23 mouse cellular contexts compared by ENCODE assay signal in genomic region chr3:154393626-154394025, GRCm38 (mm10).
A peak's percentile ranks its signal among the peaks of the same experiment; 100 is the strongest.
DNase-seq lines count a peak whose midpoint lies in the region; ATAC-seq lines count a peak whose summit lies in the region.
"Had no signal": no experiment of that assay in that cellular context is flagged by ENCODE, and none has a peak within 500 bp of the region (broad histone marks: within the 10 kb centered on the region; RNA-seq: fewer than 3 reads in every experiment).

No protein-coding gene starts in this region.

- no peak overlapping the region for H3K9ac ChIP-seq in midbrain, embryonic 14.5 days (replicated peaks; ENCODE audit: low read length)
- H3K9ac ChIP-seq: embryonic facial prominence, embryonic 12.5 days; forebrain, embryonic 13.5 days; forebrain, embryonic 15.5 days; forebrain, postnatal 0 days had no signal

- no peak overlapping the region for H3K4me3 ChIP-seq in midbrain, embryonic 10.5 days
- no peak overlapping the region for H3K4me3 ChIP-seq in midbrain, embryonic 14.5 days (replicated peaks; ENCODE audit: low read depth, low read length)
- H3K4me3 ChIP-seq: embryonic facial prominence, embryonic 10.5 days; embryonic facial prominence, embryonic 12.5 days; forebrain, embryonic 13.5 days; forebrain, embryonic 15.5 days had no signal

- H3K9me3 ChIP-seq in midbrain, embryonic 10.5 days (replicated peaks), result no peaks in the 10 kb centered on the region
- no peaks in the 10 kb centered on the region for H3K9me3 ChIP-seq in midbrain, embryonic 14.5 days (ENCODE audit: control insufficient read depth, low read length)
- H3K9me3 ChIP-seq: embryonic facial prominence, embryonic 10.5 days; embryonic facial prominence, embryonic 12.5 days; forebrain, embryonic 13.5 days; forebrain, embryonic 15.5 days had no signal

- H3K4me2 ChIP-seq in midbrain, embryonic 14.5 days (ENCODE audit: low read length), result no peak overlapping the region
- H3K4me2 ChIP-seq: embryonic facial prominence, embryonic 12.5 days; forebrain, embryonic 13.5 days; forebrain, embryonic 15.5 days had no signal

- WGBS in midbrain, embryonic 10.5 days, result 73% methylated on average over 5 of the region's 5 CpGs
- WGBS in midbrain, embryonic 14.5 days, result 61% methylated on average over 5 of the region's 5 CpGs

- peaks cover 17% of the 10 kb centered on the region for H3K4me1 ChIP-seq in midbrain, embryonic 10.5 days
- peaks cover 11% of the 10 kb centered on the region; the same call in 1 of the 2 replicates for H3K4me1 ChIP-seq in midbrain, embryonic 14.5 days (ENCODE audit: control insufficient read depth, insufficient read depth, low read length)

- no peak overlapping the region for H3K27ac ChIP-seq in midbrain, embryonic 10.5 days (replicated peaks)
- no peak overlapping the region for H3K27ac ChIP-seq in midbrain, embryonic 14.5 days (replicated peaks; ENCODE audit: low read depth, low read length)
- H3K27ac ChIP-seq: embryonic facial prominence, embryonic 10.5 days; embryonic facial prominence, embryonic 12.5 days; forebrain, embryonic 13.5 days; forebrain, embryonic 15.5 days had no signal

- ATAC-seq in midbrain, embryonic 14.5 days (ENCODE audit: low FRiP score, low TSS enrichment), result no peak
- ATAC-seq: activated CD4-positive, CD25-positive, alpha-beta regulatory T cell, adult 4 months; CD4-positive, CD25-positive, alpha-beta regulatory T cell, adult 4 months; forebrain, embryonic 13.5 days; forebrain, embryonic 15.5 days; forebrain, postnatal 0 days; Patski had no signal

- H3K27me3 ChIP-seq in midbrain, embryonic 10.5 days (ENCODE audit: low read depth, poor library complexity, severe bottlenecking), result no peaks in the 10 kb centered on the region
- no peaks in the 10 kb centered on the region for H3K27me3 ChIP-seq in midbrain, embryonic 14.5 days (ENCODE audit: control insufficient read depth, insufficient read depth, low read length)
- H3K27me3 ChIP-seq: CH12.LX; embryonic facial prominence, embryonic 12.5 days; forebrain, embryonic 13.5 days; forebrain, embryonic 15.5 days had no signal

- H3K36me3 ChIP-seq in midbrain, embryonic 10.5 days, result no peaks in the 10 kb centered on the region
- H3K36me3 ChIP-seq in midbrain, embryonic 14.5 days (ENCODE audit: control insufficient read depth, insufficient read depth, low read length), result no peaks in the 10 kb centered on the region
- H3K36me3 ChIP-seq: embryonic facial prominence, embryonic 10.5 days; embryonic facial prominence, embryonic 12.5 days; forebrain, embryonic 15.5 days had no signal

- DNase-seq in midbrain, embryonic 10.5 days (ENCODE audit: low spot score), result peak; percentile 8
- DNase-seq in midbrain, embryonic 14.5 days, result no peak
- DNase-seq in ZHBTc4 (ENCODE audit: low read depth, low spot score), result peak; percentile 57
- peak; percentile 34 for DNase-seq in retina, postnatal 1 day
- DNase-seq in cerebellum, adult 18-20 months, result no peak
- no peak for DNase-seq in Muller cell, postnatal 12 days (ENCODE audit: inconsistent ontology term)
- DNase-seq: adrenal gland, adult 8-10 months; adrenal gland, postnatal 14 days; adrenal gland, postnatal 36 days; B cell, adult 2 months; cerebellum, adult 11-12 months; cerebellum, adult 9-10 months; cerebellum, postnatal 10 days; cerebellum, postnatal 25 days; forebrain, postnatal 0 days had no signal

Comparison
In these comparisons a context has a peak if more than half of its experiments do, and no peak if none do; other contexts are left out.
1. DNase-seq: peak in midbrain, embryonic 10.5 days (single experiment), ZHBTc4 (single experiment) and retina, postnatal 1 day (single experiment); none in midbrain, embryonic 14.5 days (single experiment), cerebellum, adult 18-20 months (0 of 2) and Muller cell, postnatal 12 days (single experiment).